ENCODE assay signal across 8 mouse cellular contexts in the genomic region with DNA sequence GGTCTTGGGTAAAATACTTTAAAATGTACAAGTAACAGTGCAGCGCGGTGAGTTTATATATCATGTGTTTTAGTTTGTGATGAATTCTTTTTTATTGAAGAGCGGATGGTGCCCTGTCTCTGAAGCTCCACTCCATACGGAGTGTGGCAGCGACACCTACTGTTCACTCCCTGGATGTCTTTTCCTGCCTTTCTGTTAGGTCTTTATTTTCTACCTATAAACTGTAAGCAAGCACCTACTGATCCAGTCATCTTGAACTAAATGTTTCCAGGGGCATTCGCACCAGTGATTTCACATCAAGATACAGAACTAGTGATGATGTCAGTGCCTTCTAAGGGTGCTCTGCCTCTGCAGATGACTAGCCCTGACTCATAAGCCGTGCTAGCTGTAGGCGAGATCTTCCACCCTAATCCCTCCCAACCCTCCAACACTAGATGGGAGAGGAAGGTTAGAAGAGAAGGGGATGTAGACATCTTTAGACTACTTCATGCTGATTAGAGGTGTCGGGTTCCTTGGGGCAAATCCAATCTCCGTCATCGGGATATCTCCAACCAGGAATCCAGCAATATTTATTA. TPM values are rescaled to one million over a fixed set of nuclear protein-coding genes. Genes with fewer than 3 reads are reported as not detected.
A peak's percentile ranks its signal among the peaks of the same experiment; 100 is the strongest.
DNase-seq lines count a peak whose midpoint lies in the region; ATAC-seq and TF ChIP-seq lines count a peak whose summit lies in the region.

No protein-coding gene starts in this region.

- H3K27me3 ChIP-seq in kidney, embryonic 15.5 days: no peaks in the 10 kb centered on the region
- no peaks in the 10 kb centered on the region for H3K27me3 ChIP-seq in lung, postnatal 0 days (replicated peaks; ENCODE audit: insufficient read depth, low read length)

- no peaks in the 10 kb centered on the region for H3K9me3 ChIP-seq in kidney, embryonic 15.5 days (replicated peaks)
- H3K9me3 ChIP-seq in lung, postnatal 0 days (ENCODE audit: low read length): no peaks in the 10 kb centered on the region

- no peak for TF ChIP-seq POLR2A in bone marrow, adult 2 months (IDR thresholded peaks at IDR 0.05; ENCODE audit: borderline replicate concordance, control insufficient read depth, low read depth, low read length)

- 0 out of 2 replicates have a peak, but pooled peaks have one; percentile 12 for TF ChIP-seq CTCF in bone marrow, adult 2 months (IDR thresholded peaks at IDR 0.05; ENCODE audit: control insufficient read depth, insufficient read depth, low read length)
- TF ChIP-seq CTCF in lung, postnatal 0 days (IDR thresholded peaks at IDR 0.05): peak; percentile 78

- H3K9ac ChIP-seq in kidney, embryonic 15.5 days: no peak overlapping the region
- H3K9ac ChIP-seq in lung, postnatal 0 days (replicated peaks; ENCODE audit: low read depth): no peak overlapping the region

- peaks cover 11% of the 10 kb centered on the region for H3K4me1 ChIP-seq in kidney, embryonic 15.5 days
- H3K4me1 ChIP-seq in bone marrow, adult 2 months (ENCODE audit: control insufficient read depth, insufficient read depth, low read length): no peaks in the 10 kb centered on the region
- no peaks in the 10 kb centered on the region for H3K4me1 ChIP-seq in lung, postnatal 0 days (ENCODE audit: insufficient read depth, low read depth, low read length)

- peak; percentile 37 to 70 for DNase-seq in adrenal gland, adult (ENCODE audit: inconsistent age in 2 of 2, low spot score in 1 of 2)
- DNase-seq in adrenal gland, adult 8-10 months: no peak
- peak; percentile 34 for DNase-seq in kidney, adult 9 months
- DNase-seq in kidney, postnatal 4 days: peak; percentile 71 to 78
- peak; percentile 70 for DNase-seq in lung, postnatal 0 days (ENCODE audit: low spot score)

- H3K4me3 ChIP-seq in kidney, embryonic 15.5 days (replicated peaks): no peak overlapping the region
- no peak overlapping the region for H3K4me3 ChIP-seq in bone marrow, adult 2 months (replicated peaks; ENCODE audit: control insufficient read depth, low read depth, low read length)
- no peak overlapping the region for H3K4me3 ChIP-seq in lung, postnatal 0 days (ENCODE audit: low read depth, low read length)

- 75% methylated on average over 11 of the region's 11 CpGs for WGBS in kidney, embryonic 15.5 days
- WGBS in bone marrow, adult 2 months: 90% methylated on average over 11 of the region's 11 CpGs
- WGBS in lung, postnatal 0 days: 74% methylated on average over 11 of the region's 11 CpGs

- no peak overlapping the region for H3K4me2 ChIP-seq in kidney, embryonic 15.5 days
- H3K4me2 ChIP-seq in lung, postnatal 0 days (replicated peaks; ENCODE audit: low read depth, low read length): no peak overlapping the region

- ATAC-seq in kidney, embryonic 15.5 days (replicated peaks; ENCODE audit: low FRiP score): no peak
- ATAC-seq in lung, postnatal 0 days: peak; percentile 35
- ATAC-seq in erythroblast, adult 5-6 weeks (replicated peaks; ENCODE audit: low FRiP score, poor library complexity, severe bottlenecking): no peak

- TF ChIP-seq EP300 in lung, postnatal 0 days (IDR thresholded peaks at IDR 0.05): no peak

- no peak overlapping the region for H3K27ac ChIP-seq in kidney, embryonic 15.5 days
- no peak overlapping the region for H3K27ac ChIP-seq in bone marrow, adult 2 months (ENCODE audit: control insufficient read depth, insufficient read depth, low read depth, low read length, poor library complexity)
- no peak overlapping the region for H3K27ac ChIP-seq in lung, postnatal 0 days (ENCODE audit: low read length)

- H3K36me3 ChIP-seq in kidney, embryonic 15.5 days: peaks cover 54% of the 10 kb centered on the region
- H3K36me3 ChIP-seq in lung, postnatal 0 days (ENCODE audit: insufficient read depth, low read length): no peaks in the 10 kb centered on the region

RNA-seq across cellular contexts. Expression of a gene that starts 55.3 kb away (rescaled TPM):
- under 1 TPM; 0.37 to 0.66 (median 0.52) TPM for total RNA-seq in adrenal gland, adult 8-10 months (2022)
- polyA plus RNA-seq in kidney, embryonic 15.5 days (2015; fragmentation: Nextera tagmentation; extraction: Ambion mirVana): 5.0 and 5.5 TPM in 2 replicates
- polyA plus RNA-seq in bone marrow, adult 2 months (2011; ENCODE audit: insufficient read depth, insufficient read length, low replicate concordance, missing spikeins): 12.3 and 15.0 TPM in 2 replicates
- polyA plus RNA-seq in lung, postnatal 0 days (2015; fragmentation: Nextera tagmentation; extraction: Ambion mirVana): 0.45 and 0.54 TPM in 2 replicates
- total RNA-seq in erythroblast, adult 5-6 weeks (2015; ENCODE audit: low replicate concordance): 5.8 and 20.1 TPM in 2 replicates
- total RNA-seq in erythroblast, adult 5-6 weeks (2017; ENCODE audit: low replicate concordance): 18.7 and 26.9 TPM in 2 replicates
